Mouse (Mus musculus): ENCODE results near the gene Gna15. TPM values are rescaled to one million over a fixed set of nuclear protein-coding genes. Genes with fewer than 3 reads are reported as not detected.

Gene Gna15
- polyA plus RNA-seq (2014; fragmentation: Nextera tagmentation; extraction: Ambion mirVana) = 1.1 and 1.7 TPM in 2 replicates

DNA sequence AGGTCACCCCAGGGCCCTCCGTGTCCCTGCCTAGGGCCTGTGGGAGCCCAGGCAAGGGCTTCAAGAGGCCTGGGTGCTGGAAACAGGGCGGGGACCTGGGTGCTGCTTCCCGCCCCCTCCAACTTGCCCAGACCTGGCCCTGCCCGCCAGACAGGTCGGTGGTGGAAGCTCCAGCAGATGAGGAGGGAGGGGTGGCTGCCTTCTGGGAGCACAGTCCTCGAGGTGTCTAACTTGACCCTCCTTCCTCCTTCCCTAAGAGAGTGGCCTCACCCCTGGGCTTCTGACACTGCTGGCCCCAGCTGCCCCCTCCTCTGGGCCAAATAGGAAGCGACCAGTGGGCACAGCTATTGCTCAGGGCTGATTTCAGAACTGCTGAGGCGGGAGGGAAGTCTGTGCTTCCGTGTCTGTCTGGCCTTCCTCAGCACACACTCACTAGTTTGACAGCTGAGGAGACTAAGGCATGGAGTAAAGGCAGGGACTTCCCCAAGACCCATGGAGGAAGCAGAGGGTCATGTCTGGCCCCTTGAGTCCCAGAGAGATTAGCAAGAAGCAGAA, at the start of gene Gna15:
Gene Gna15 (minus strand): TSS at position 175 of the 555 bp plus-strand sequence.
- H3K27me3 ChIP-seq (ENCODE audit: insufficient read depth, low read length) = no peaks in the 10 kb centered on the region
- H3K4me2 ChIP-seq = peak within 1 kb of the TSS; percentile 37
- ATAC-seq (ENCODE audit: insufficient read depth) (0 out of 2 replicates have a peak, but pooled peaks have one; percentile 28), DNase-seq (no peak)
- H3K36me3 ChIP-seq (ENCODE audit: insufficient read depth) = peaks cover 4% of the 10 kb centered on the region; the same call in 1 of the 2 replicates
- 17% methylated on average over 9 of the region's 9 CpGs for WGBS
- peak within 1 kb of the TSS; percentile 47 for H3K9ac ChIP-seq
- peak within 1 kb of the TSS; percentile 42; the same call in 1 of the 2 replicates for H3K27ac ChIP-seq (ENCODE audit: low read depth)
- no peaks in the 10 kb centered on the region for H3K4me1 ChIP-seq (ENCODE audit: insufficient read depth)
- no peaks in the 10 kb centered on the region for H3K9me3 ChIP-seq (ENCODE audit: low read depth, low read length)
- no peak for TF ChIP-seq CTCF (IDR thresholded peaks at IDR 0.05; ENCODE audit: low read depth)
- H3K4me3 ChIP-seq (ENCODE audit: low read depth, low read length) = peak within 1 kb of the TSS; percentile 11; the same call in 1 of the 2 replicates

DNA sequence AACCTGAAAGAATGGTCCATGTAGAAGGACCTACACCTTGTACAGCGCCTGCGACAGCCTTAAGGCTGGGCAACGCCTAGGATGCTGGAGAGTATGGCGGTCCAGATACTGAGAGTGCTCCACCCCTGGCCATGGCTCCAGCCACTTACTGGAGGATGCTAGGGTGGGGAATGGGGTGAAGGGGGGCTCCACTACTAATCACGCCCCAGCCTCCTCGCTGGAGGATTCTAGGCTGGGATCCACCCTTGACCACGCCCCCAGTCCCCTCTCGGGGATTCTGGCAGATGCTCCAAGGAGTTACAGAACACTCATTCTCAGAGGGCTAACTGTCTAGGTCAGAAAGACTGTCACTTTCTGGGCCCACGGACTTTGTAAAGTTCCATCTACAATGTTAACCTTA, 49.0 kb upstream of the Gna15 start:
- Histone ChIP-seq H3K4me2 (peak overlapping the region; percentile 76), H3K27me3 (ENCODE audit: insufficient read depth, low read length) (peaks cover 13% of the 10 kb centered on the region; the same call in 1 of the 2 replicates), H3K36me3 (ENCODE audit: insufficient read depth) (no peaks in the 10 kb centered on the region), H3K4me1 (ENCODE audit: insufficient read depth) (peaks cover 65% of the 10 kb centered on the region), H3K9me3 (ENCODE audit: low read depth, low read length) (no peaks in the 10 kb centered on the region), H3K27ac (ENCODE audit: low read depth) (peak overlapping the region; percentile 79), H3K9ac (no peak overlapping the region), H3K4me3 (ENCODE audit: low read depth, low read length) (no peak overlapping the region)
- DNase-seq = peak; percentile 67
- TF ChIP-seq CTCF (IDR thresholded peaks at IDR 0.05; ENCODE audit: low read depth) = no peak
- ATAC-seq (ENCODE audit: insufficient read depth) = no peak
- WGBS = 8% methylated on average over 9 of the region's 9 CpGs

DNA sequence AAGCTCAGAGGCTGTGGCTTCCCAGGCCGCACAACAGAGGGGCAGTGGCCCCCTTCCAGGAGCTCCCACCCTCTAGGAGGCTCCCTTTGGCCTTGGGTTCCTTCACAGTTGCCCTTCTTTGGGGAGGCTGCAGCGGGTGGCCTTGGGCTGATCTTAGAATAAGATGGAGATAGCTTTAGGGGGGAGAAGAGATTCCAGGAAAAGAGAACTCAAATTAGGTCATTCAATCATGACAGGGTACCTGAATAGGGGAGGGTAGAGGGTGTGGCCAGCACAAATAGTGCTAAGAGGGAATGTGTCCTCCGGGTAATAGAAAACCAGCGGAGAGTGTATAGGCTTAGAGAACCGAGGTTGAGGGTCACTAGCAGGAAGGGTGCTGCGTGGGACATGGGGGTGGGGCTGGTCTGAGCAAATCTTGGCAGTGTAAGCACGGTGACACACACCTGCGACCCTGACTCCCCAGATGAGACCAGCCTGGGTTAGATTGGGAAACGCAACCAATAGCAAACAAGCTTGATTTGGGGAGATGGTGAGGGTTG, 48.2 kb upstream of the Gna15 start:
- H3K9ac ChIP-seq = peak overlapping the region; percentile 21; the same call in 1 of the 2 replicates
- H3K27me3 ChIP-seq (ENCODE audit: insufficient read depth, low read length) = peaks cover 13% of the 10 kb centered on the region; the same call in 1 of the 2 replicates
- WGBS = 11% methylated on average over 9 of the region's 9 CpGs
- DNase-seq (no peak), ATAC-seq (ENCODE audit: insufficient read depth) (0 out of 2 replicates have a peak, but pooled peaks have one; percentile 0)
- TF ChIP-seq CTCF (IDR thresholded peaks at IDR 0.05; ENCODE audit: low read depth) = no peak
- H3K36me3 ChIP-seq (ENCODE audit: insufficient read depth) = peaks cover under 1% of the 10 kb centered on the region; the same call in 1 of the 2 replicates
- H3K27ac ChIP-seq (ENCODE audit: low read depth) = peak overlapping the region; percentile 79
- H3K4me2 ChIP-seq = peak overlapping the region; percentile 76
- H3K4me1 ChIP-seq (ENCODE audit: insufficient read depth) = peaks cover 65% of the 10 kb centered on the region
- H3K9me3 ChIP-seq (ENCODE audit: low read depth, low read length) = no peaks in the 10 kb centered on the region
- peak overlapping the region; percentile 40 for H3K4me3 ChIP-seq (ENCODE audit: low read depth, low read length)

DNA sequence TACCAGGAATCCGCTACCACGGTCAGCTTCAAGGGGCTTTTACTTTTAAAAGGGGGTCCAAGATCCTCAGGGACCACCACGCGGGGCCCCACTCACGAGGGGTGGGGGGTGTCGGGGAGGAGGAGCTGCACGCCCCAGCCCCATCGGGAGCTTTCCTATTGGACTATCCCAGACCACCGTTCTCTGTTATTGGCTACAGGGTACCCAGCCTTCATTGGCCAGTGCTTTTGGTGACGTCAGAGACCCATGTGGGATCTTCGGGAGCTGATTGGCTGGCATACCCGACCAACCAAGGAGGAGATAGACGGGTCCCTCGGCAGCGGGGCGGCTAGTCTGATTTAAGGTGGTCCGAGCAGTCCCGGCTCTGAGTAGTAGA, 47.5 kb upstream of the Gna15 start:
- Histone ChIP-seq H3K27ac (ENCODE audit: low read depth) (peak overlapping the region; percentile 95), H3K4me3 (ENCODE audit: low read depth, low read length) (peak overlapping the region; percentile 40), H3K27me3 (ENCODE audit: insufficient read depth, low read length) (peaks cover 13% of the 10 kb centered on the region; the same call in 1 of the 2 replicates), H3K9ac (peak overlapping the region; percentile 33; the same call in 1 of the 2 replicates), H3K9me3 (ENCODE audit: low read depth, low read length) (no peaks in the 10 kb centered on the region), H3K4me1 (ENCODE audit: insufficient read depth) (peaks cover 65% of the 10 kb centered on the region), H3K36me3 (ENCODE audit: insufficient read depth) (peaks cover 8% of the 10 kb centered on the region), H3K4me2 (peak overlapping the region; percentile 76)
- WGBS = under 1% methylated on average over 18 of the region's 18 CpGs
- TF ChIP-seq CTCF (IDR thresholded peaks at IDR 0.05; ENCODE audit: low read depth) = no peak
- peak; percentile 100 for DNase-seq
- peak; percentile 90 for ATAC-seq (ENCODE audit: insufficient read depth)

DNA sequence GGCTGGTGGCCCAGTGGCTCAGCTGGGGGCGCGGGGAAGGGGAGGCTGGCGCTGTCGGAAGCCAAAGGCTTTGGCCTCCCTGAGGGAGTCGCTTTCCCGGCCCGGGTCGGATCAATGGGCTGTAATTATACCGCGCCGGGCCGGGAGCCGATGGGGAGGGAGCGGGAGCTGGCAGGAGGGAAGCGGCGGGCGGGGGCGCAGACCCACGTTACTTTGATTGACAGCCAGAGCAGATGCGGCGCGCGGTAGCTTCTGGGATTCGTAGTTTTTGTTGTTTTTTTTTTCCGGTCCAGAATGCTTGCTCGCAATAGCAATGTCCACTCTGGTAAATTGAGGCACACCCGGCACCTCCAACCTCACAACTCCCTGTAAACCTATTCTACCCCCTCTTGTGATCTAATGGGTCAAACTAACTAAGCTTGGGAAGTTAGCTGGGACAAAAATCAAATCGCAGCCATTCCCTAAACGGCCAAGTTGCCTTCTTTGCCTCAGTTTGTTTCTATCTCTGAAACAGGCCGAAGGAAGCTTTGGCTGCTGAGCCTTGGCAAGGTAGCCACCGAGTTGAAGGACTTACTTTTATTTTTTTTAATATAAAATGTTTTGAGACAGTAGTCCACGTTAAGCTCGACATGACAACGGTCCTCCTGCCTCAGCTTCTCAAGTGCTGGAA, 46.9 kb upstream of the Gna15 start:
- Histone ChIP-seq H3K36me3 (ENCODE audit: insufficient read depth) (peaks cover 13% of the 10 kb centered on the region), H3K4me3 (ENCODE audit: low read depth, low read length) (peak overlapping the region; percentile 40), H3K9me3 (ENCODE audit: low read depth, low read length) (no peaks in the 10 kb centered on the region), H3K4me2 (peak overlapping the region; percentile 76), H3K27me3 (ENCODE audit: insufficient read depth, low read length) (peaks cover 8% of the 10 kb centered on the region; the same call in 1 of the 2 replicates), H3K27ac (ENCODE audit: low read depth) (peak overlapping the region; percentile 95), H3K9ac (peak overlapping the region; percentile 33), H3K4me1 (ENCODE audit: insufficient read depth) (peaks cover 61% of the 10 kb centered on the region)
- TF ChIP-seq CTCF (IDR thresholded peaks at IDR 0.05; ENCODE audit: low read depth) = peak; percentile 9; the same call in 1 of the 2 replicates
- ATAC-seq (ENCODE audit: insufficient read depth) (peak; percentile 65), DNase-seq (peak; percentile 99)
- under 1% methylated on average over 34 of the region's 34 CpGs for WGBS

DNA sequence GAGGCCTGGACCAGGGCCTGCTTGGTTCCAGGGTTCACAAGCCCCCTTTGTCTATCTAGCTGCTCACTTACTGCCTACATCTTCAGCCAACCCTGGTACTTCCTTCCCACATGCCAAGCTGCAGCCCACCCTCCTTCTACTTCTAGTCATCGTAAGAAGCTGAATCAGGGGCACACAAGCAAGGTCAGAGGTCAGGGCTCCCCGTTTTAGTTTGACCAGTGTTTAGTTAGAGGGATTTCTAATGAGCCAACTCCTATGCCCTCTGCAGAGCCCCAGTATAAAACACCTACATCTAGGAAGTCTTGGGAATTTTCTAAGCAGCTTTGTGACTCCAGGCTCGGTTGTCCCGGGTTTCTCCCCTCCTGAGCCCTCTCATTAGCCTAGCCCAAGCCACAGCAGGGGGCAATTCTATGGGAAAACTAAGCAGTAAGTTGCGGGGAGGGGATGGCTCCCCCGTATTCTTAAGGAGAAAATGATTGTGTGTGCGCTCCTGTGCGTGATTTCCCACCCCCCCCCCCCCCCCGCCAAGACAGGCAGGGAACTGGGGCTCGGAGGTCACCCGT, 46.3 kb upstream of the Gna15 start:
- Histone ChIP-seq H3K4me3 (ENCODE audit: low read depth, low read length) (peak overlapping the region; percentile 40), H3K4me1 (ENCODE audit: insufficient read depth) (peaks cover 55% of the 10 kb centered on the region), H3K27ac (ENCODE audit: low read depth) (peak overlapping the region; percentile 95), H3K4me2 (peak overlapping the region; percentile 76), H3K27me3 (ENCODE audit: insufficient read depth, low read length) (peaks cover 7% of the 10 kb centered on the region; the same call in 1 of the 2 replicates), H3K9me3 (ENCODE audit: low read depth, low read length) (no peaks in the 10 kb centered on the region), H3K9ac (peak overlapping the region; percentile 32), H3K36me3 (ENCODE audit: insufficient read depth) (peaks cover 19% of the 10 kb centered on the region)
- ATAC-seq (ENCODE audit: insufficient read depth) (peak; percentile 2), DNase-seq (peak; percentile 26)
- WGBS = 1% methylated on average over 11 of the region's 11 CpGs
- no peak for TF ChIP-seq CTCF (IDR thresholded peaks at IDR 0.05; ENCODE audit: low read depth)

Measured in lung, embryonic 14.5 days (tissue).